Mouse (Mus musculus): ENCODE measurements around the gene Olfr1110. TPM values are rescaled to one million over a fixed set of nuclear protein-coding genes. Genes with fewer than 3 reads are reported as not detected.

Gene Olfr1110
- not detected in 2 replicates for polyA plus RNA-seq (2012; rRNA removed; ENCODE audit: low replicate concordance)

GRCm38 (mm10) chr2:87140200-87140599 lies at the start of gene Olfr1110:
TSS of gene Olfr1110 (minus strand) at chr2:87140300.

DNA sequence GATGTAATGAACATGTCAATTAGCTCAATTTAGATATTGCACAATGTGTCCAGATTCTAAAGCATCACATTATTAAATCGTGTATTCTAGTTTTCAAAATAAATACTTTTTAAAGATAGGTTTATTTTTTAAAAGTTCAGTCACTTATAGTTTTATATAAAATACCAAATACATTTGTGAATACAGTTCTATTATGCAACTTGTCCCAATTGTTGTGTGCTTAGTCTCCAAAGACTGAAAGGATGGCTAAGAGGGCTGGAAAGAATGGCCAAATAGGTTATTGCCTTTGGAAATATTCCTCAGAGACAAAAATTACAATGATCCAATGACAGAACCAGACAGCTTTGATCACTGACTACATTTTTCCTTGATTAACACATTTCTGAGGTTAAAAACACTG lies 47.4 kb upstream of the Olfr1110 start, which contains the start of gene Olfr1112:
TSS of gene Olfr1112 (plus strand) at position 301 of the 400 bp plus-strand sequence.

DNA sequence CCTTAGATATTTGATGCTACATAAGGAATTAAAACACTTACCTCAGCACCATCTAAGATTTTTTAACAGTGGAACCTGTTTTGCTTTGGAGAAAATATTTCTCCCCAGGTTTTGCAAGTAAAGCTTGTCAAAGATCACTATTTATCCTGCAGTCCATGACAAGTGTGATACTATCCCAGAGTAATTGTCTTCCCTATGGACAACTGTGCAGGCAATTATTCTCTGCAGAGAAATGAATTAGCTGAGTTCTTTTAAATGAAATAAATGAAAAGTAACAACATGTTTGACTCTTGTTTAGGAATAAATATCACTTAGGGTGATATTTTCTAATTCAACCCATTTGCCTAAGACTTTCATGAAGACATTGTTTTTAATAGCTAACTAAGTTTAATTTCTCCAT lies 12.4 kb upstream of the Olfr1110 start, which contains the start of gene Olfr1111:
TSS of gene Olfr1111 (minus strand) at position 101 of the 400 bp plus-strand sequence.

GRCm38 (mm10) chr2:87114467-87114866 lies 25.6 kb downstream of the Olfr1110 start, which contains the start of gene Olfr259:
TSS of gene Olfr259 (minus strand) at chr2:87114567.

DNA sequence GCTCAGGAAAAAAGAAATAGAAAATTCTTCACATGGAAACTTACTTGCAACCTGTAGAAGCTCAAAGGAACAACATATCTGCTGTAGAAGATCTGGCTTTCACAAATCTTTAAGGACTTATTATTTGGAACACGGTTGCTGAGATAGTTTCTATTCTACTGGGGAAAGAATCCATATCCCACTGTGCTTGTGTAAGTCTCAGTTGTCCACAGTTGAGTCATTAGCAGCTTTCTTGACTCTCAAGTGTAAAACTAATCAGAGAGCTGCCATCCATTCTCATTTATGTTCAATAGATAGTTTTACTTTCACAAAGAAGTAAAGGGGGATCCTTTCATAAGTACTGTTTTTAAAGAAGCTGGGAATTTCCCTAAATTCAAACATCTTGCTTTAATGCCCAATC lies 44.2 kb downstream of the Olfr1110 start, which contains the start of gene Olfr1109:
TSS of gene Olfr1109 (minus strand) at position 101 of the 400 bp plus-strand sequence.

Other genes starting within 250 kb of the Olfr1110 start
- gene Olfr1097, start 248.1 kb downstream of the Olfr1110 start, polyA plus RNA-seq (2012; rRNA removed; ENCODE audit: low replicate concordance) = not detected in 2 replicates
- gene Olfr1098, start 215.8 kb downstream of the Olfr1110 start, polyA plus RNA-seq (2012; rRNA removed; ENCODE audit: low replicate concordance) = not detected in 2 replicates
- not detected in 2 replicates for gene Olfr1099, start 179.6 kb downstream of the Olfr1110 start, polyA plus RNA-seq (2012; rRNA removed; ENCODE audit: low replicate concordance)
- not detected in 2 replicates for gene Olfr1100, start 160.3 kb downstream of the Olfr1110 start, polyA plus RNA-seq (2012; rRNA removed; ENCODE audit: low replicate concordance)
- gene Olfr1101, start 149.1 kb downstream of the Olfr1110 start, polyA plus RNA-seq (2012; rRNA removed; ENCODE audit: low replicate concordance) = not detected in 2 replicates
- not detected in 2 replicates for gene Olfr1102, start 141.9 kb downstream of the Olfr1110 start, polyA plus RNA-seq (2012; rRNA removed; ENCODE audit: low replicate concordance)
- not detected in 2 replicates for gene Olfr1104, start 113.2 kb downstream of the Olfr1110 start, polyA plus RNA-seq (2012; rRNA removed; ENCODE audit: low replicate concordance)
- not detected in 2 replicates for gene Olfr1105, start 103.8 kb downstream of the Olfr1110 start, polyA plus RNA-seq (2012; rRNA removed; ENCODE audit: low replicate concordance)
- gene Olfr1106, start 88.0 kb downstream of the Olfr1110 start, polyA plus RNA-seq (2012; rRNA removed; ENCODE audit: low replicate concordance) = not detected in 2 replicates
- not detected in 2 replicates for gene Olfr1107, start 64.5 kb downstream of the Olfr1110 start, polyA plus RNA-seq (2012; rRNA removed; ENCODE audit: low replicate concordance)
- not detected in 2 replicates for gene Olfr1109, start 44.3 kb downstream of the Olfr1110 start, polyA plus RNA-seq (2012; rRNA removed; ENCODE audit: low replicate concordance)
- not detected in 2 replicates for gene Olfr259, start 25.7 kb downstream of the Olfr1110 start, polyA plus RNA-seq (2012; rRNA removed; ENCODE audit: low replicate concordance)
- not detected in 2 replicates for gene Olfr1111, start 12.3 kb upstream of the Olfr1110 start, polyA plus RNA-seq (2012; rRNA removed; ENCODE audit: low replicate concordance)
- gene Olfr1112, start 47.5 kb upstream of the Olfr1110 start, polyA plus RNA-seq (2012; rRNA removed; ENCODE audit: low replicate concordance) = not detected in 2 replicates
- not detected in 2 replicates for gene Olfr1113, start 68.7 kb upstream of the Olfr1110 start, polyA plus RNA-seq (2012; rRNA removed; ENCODE audit: low replicate concordance)
- not detected in 2 replicates for gene Olfr1115, start 107.7 kb upstream of the Olfr1110 start, polyA plus RNA-seq (2012; rRNA removed; ENCODE audit: low replicate concordance)
- not detected in 2 replicates for gene Olfr1116, start 127.2 kb upstream of the Olfr1110 start, polyA plus RNA-seq (2012; rRNA removed; ENCODE audit: low replicate concordance)
- gene Olfr1118, start 167.3 kb upstream of the Olfr1110 start, polyA plus RNA-seq (2012; rRNA removed; ENCODE audit: low replicate concordance) = not detected in 2 replicates
- not detected in 2 replicates for gene Olfr1120, start 214.5 kb upstream of the Olfr1110 start, polyA plus RNA-seq (2012; rRNA removed; ENCODE audit: low replicate concordance)
- gene Olfr1121, start 229.6 kb upstream of the Olfr1110 start, polyA plus RNA-seq (2012; rRNA removed; ENCODE audit: low replicate concordance) = not detected in 2 replicates
- not detected in 2 replicates for gene Olfr1122, start 245.5 kb upstream of the Olfr1110 start, polyA plus RNA-seq (2012; rRNA removed; ENCODE audit: low replicate concordance)

Data from mammary gland, adult 2 months (tissue).